Mouse (Mus musculus) heart, embryonic 16.5 days (tissue): ENCODE measurements around the gene Fras1. TPM values are rescaled to one million over a fixed set of nuclear protein-coding genes. Genes with fewer than 3 reads are reported as not detected.

ENCODE experiments used
- ATAC-seq: fragments of 200-750 bp; cut with Nextera tagmentation; replicated peaks from 2 replicates; pipeline ENCODE4 v1.8.0; 2017; ENCODE audit warnings: moderate number of reproducible peaks; ENCODE audit not compliant: insufficient read depth, low FRiP score; ENCODE audit errors: extremely low read depth
- H3K27ac ChIP-seq: fragments of 300-500 bp; sonication (generic); 2 replicates; pipeline ENCODE4 v1.5.1; 2014; ENCODE audit warnings: mild to moderate bottlenecking, low read length, control low read depth, moderate library complexity
- H3K27me3 ChIP-seq: fragments of 300-500 bp; sonication (generic); 2 replicates; pipeline ENCODE4 v1.6.1; 2014; ENCODE audit warnings: low read length, mixed read lengths; ENCODE audit not compliant: control insufficient read depth, insufficient read depth
- H3K36me3 ChIP-seq: fragments of 300-500 bp; sonication (generic); 2 replicates; pipeline ENCODE4 v1.6.1; 2014; ENCODE audit not compliant: control insufficient read depth, insufficient read depth
- H3K4me1 ChIP-seq: fragments of 300-500 bp; sonication (generic); 2 replicates; pipeline ENCODE4 v1.6.1; 2014; ENCODE audit warnings: low read length, mixed read lengths; ENCODE audit not compliant: control insufficient read depth, insufficient read depth
- H3K4me2 ChIP-seq: fragments of 300-500 bp; sonication (generic); 2 replicates; pipeline ENCODE4 v1.6.1; 2014; ENCODE audit warnings: low read depth, mild to moderate bottlenecking, control low read depth, low read length
- H3K4me3 ChIP-seq: fragments of 300-500 bp; sonication (generic); 2 replicates; pipeline ENCODE4 v1.5.1; 2014; ENCODE audit warnings: mild to moderate bottlenecking, control low read depth, low read length
- H3K9ac ChIP-seq: fragments of 300-500 bp; sonication (generic); 2 replicates; pipeline ENCODE4 v1.6.1; 2014; ENCODE audit warnings: low read length, control low read depth
- H3K9me3 ChIP-seq: fragments of 300-500 bp; sonication (generic); replicated peaks from 2 replicates; pipeline ENCODE4 v1.6.1; 2016; ENCODE audit warnings: low read length; ENCODE audit not compliant: control insufficient read depth
- WGBS: fragments of 180-500 bp; shearing (Covaris S2); extraction: QIAGEN DNeasy Blood & Tissue Kit; methylation state at CpG from one replicate; pipeline ENCODE4 v1.1.7; 2014; 5-methylcytosine and 5-hydroxymethylcytosine counted together
- polyA plus RNA-seq: library from polyadenylated mRNA; unstranded; fragments of >200 nt; fragmentation: Nextera tagmentation; extraction: Ambion mirVana; gene quantifications from 2 replicates; pipeline ENCODE4 v1.2.1, GENCODE M21; 2015

Gene Fras1
- polyA plus RNA-seq, 1 experiment from 2014 or later = 12.0 TPM

GRCm38 (mm10) chr5:96515860-96516311 lies 142.1 kb downstream of the Fras1 start:
- ATAC-seq = no peak

GRCm38 (mm10) chr5:96516329-96516728 lies 142.6 kb downstream of the Fras1 start:
- H3K4me2 ChIP-seq = no peak overlapping the region
- 73% methylated on average over 6 of the region's 6 CpGs for WGBS
- no peaks in the 10 kb centered on the region for H3K36me3 ChIP-seq
- H3K27ac ChIP-seq = no peak overlapping the region
- H3K4me1 ChIP-seq = peaks cover 5% of the 10 kb centered on the region
- H3K9ac ChIP-seq = no peak overlapping the region
- no peak overlapping the region for H3K4me3 ChIP-seq
- no peaks in the 10 kb centered on the region for H3K27me3 ChIP-seq
- no peak for ATAC-seq
- H3K9me3 ChIP-seq = no peaks in the 10 kb centered on the region

More at GRCm38 (mm10) chr5:96515860-96516311, 142.1 kb downstream of the Fras1 start:
- Histone ChIP-seq H3K4me3 (no peak overlapping the region), H3K27me3 (no peaks in the 10 kb centered on the region), H3K4me1 (peaks cover 5% of the 10 kb centered on the region), H3K36me3 (no peaks in the 10 kb centered on the region), H3K9ac (no peak overlapping the region), H3K27ac (no peak overlapping the region), H3K4me2 (no peak overlapping the region), H3K9me3 (no peaks in the 10 kb centered on the region)
- WGBS = 78% methylated on average over 3 of the region's 3 CpGs

GRCm38 (mm10) chr5:96521541-96521940 lies 147.8 kb downstream of the Fras1 start:
- Histone ChIP-seq H3K27ac (no peak overlapping the region), H3K9me3 (no peaks in the 10 kb centered on the region), H3K4me3 (no peak overlapping the region), H3K9ac (no peak overlapping the region), H3K4me2 (no peak overlapping the region), H3K27me3 (no peaks in the 10 kb centered on the region), H3K36me3 (no peaks in the 10 kb centered on the region), H3K4me1 (no peaks in the 10 kb centered on the region)
- 88% methylated on average over 9 of the region's 9 CpGs for WGBS
- ATAC-seq = no peak

- Histone ChIP-seq H3K4me1 (no peaks in the 10 kb centered on the region), H3K9ac (no peak overlapping the region), H3K27me3 (no peaks in the 10 kb centered on the region), H3K36me3 (no peaks in the 10 kb centered on the region), H3K27ac (no peak overlapping the region), H3K4me2 (no peak overlapping the region), H3K9me3 (no peaks in the 10 kb centered on the region), H3K4me3 (no peak overlapping the region)
- ATAC-seq = no peak
- 69% methylated on average over 5 of the region's 5 CpGs for WGBS
Observed at GRCm38 (mm10) chr5:96522909-96523409, 149.2 kb downstream of the Fras1 start.

- ATAC-seq = no peak
- Histone ChIP-seq H3K9ac (no peak overlapping the region), H3K27me3 (no peaks in the 10 kb centered on the region), H3K9me3 (no peaks in the 10 kb centered on the region), H3K27ac (no peak overlapping the region), H3K4me2 (no peak overlapping the region), H3K36me3 (no peaks in the 10 kb centered on the region), H3K4me3 (no peak overlapping the region), H3K4me1 (no peaks in the 10 kb centered on the region)
- WGBS = 84% methylated on average over 7 of the region's 7 CpGs
Observed at GRCm38 (mm10) chr5:96528296-96528695, 154.5 kb downstream of the Fras1 start.

GRCm38 (mm10) chr5:96530516-96530915 lies 156.8 kb downstream of the Fras1 start:
- no peaks in the 10 kb centered on the region for H3K4me1 ChIP-seq
- no peak overlapping the region for H3K4me2 ChIP-seq
- H3K36me3 ChIP-seq = no peaks in the 10 kb centered on the region
- ATAC-seq = no peak
- H3K9ac ChIP-seq = no peak overlapping the region
- H3K9me3 ChIP-seq = no peaks in the 10 kb centered on the region
- no peak overlapping the region for H3K27ac ChIP-seq
- H3K4me3 ChIP-seq = no peak overlapping the region
- no peaks in the 10 kb centered on the region for H3K27me3 ChIP-seq
- 78% methylated on average over 3 of the region's 3 CpGs for WGBS

- Histone ChIP-seq H3K27me3 (no peaks in the 10 kb centered on the region), H3K4me3 (no peak overlapping the region), H3K27ac (no peak overlapping the region), H3K9ac (no peak overlapping the region), H3K36me3 (no peaks in the 10 kb centered on the region), H3K4me2 (no peak overlapping the region), H3K9me3 (no peaks in the 10 kb centered on the region), H3K4me1 (no peaks in the 10 kb centered on the region)
- ATAC-seq = no peak
Observed at GRCm38 (mm10) chr5:96531962-96532361, 158.2 kb downstream of the Fras1 start.

- ATAC-seq = no peak
- no peaks in the 10 kb centered on the region for H3K9me3 ChIP-seq
- 78% methylated on average over 3 of the region's 3 CpGs for WGBS
- H3K4me1 ChIP-seq = peaks cover 3% of the 10 kb centered on the region; the same call in 1 of the 2 replicates
- H3K27me3 ChIP-seq = no peaks in the 10 kb centered on the region
- H3K9ac ChIP-seq = no peak overlapping the region
- H3K36me3 ChIP-seq = no peaks in the 10 kb centered on the region
- no peak overlapping the region for H3K27ac ChIP-seq
- no peak overlapping the region for H3K4me2 ChIP-seq
- no peak overlapping the region for H3K4me3 ChIP-seq
Observed at GRCm38 (mm10) chr5:96536527-96536926, 162.8 kb downstream of the Fras1 start.

- no peak overlapping the region for H3K4me2 ChIP-seq
- no peaks in the 10 kb centered on the region for H3K36me3 ChIP-seq
- WGBS = 89% methylated on average over 7 of the region's 7 CpGs
- H3K4me3 ChIP-seq = no peak overlapping the region
- H3K27ac ChIP-seq = no peak overlapping the region
- no peaks in the 10 kb centered on the region for H3K9me3 ChIP-seq
- no peaks in the 10 kb centered on the region for H3K27me3 ChIP-seq
- H3K9ac ChIP-seq = no peak overlapping the region
- no peak for ATAC-seq
- H3K4me1 ChIP-seq = peaks cover 3% of the 10 kb centered on the region; the same call in 1 of the 2 replicates
Observed at GRCm38 (mm10) chr5:96536937-96537336, 163.2 kb downstream of the Fras1 start.
